Mouse (Mus musculus) embryonic fibroblast, embryonic 13.5 days (primary cell): ENCODE data around the gene Igdcc3.

Experiments used
- CTCF ChIP-seq: IDR thresholded peaks from 2 replicates; pipeline ENCODE4 v1.5.1; 2011; ENCODE audit warnings: mild to moderate bottlenecking, control low read depth, low read length, moderate library complexity, borderline replicate concordance; ENCODE audit not compliant: insufficient read depth
- POLR2A ChIP-seq: IDR thresholded peaks from 2 replicates; pipeline ENCODE4 v1.6.1; 2011; ENCODE audit warnings: low read depth, mild to moderate bottlenecking, control low read depth, low read length, moderate library complexity

- TF ChIP-seq POLR2A (no peak), CTCF (no peak)
Measured at GRCm38 (mm10) chr9:65106821-65107220, 34.2 kb upstream of the Igdcc3 start.
